Mouse (Mus musculus) CH12.LX (cell line): Measurements from ENCODE around the gene Ebf1. TPM values are rescaled to one million over a fixed set of nuclear protein-coding genes. Genes with fewer than 3 reads are reported as not detected.

ENCODE experiments used
- DNase-seq: peaks from one replicate; pipeline ENCODE4 v3.0.0-alpha.2; 2013; ENCODE audit errors: extremely low read depth
- H3K27ac ChIP-seq: 2 replicates; pipeline ENCODE4 v1.5.1; 2012; ENCODE audit warnings: low read depth, mild to moderate bottlenecking, control low read depth, moderate library complexity; ENCODE audit not compliant: insufficient read depth
- H3K27me3 ChIP-seq: replicated peaks from 2 replicates; pipeline ENCODE3; 2012; ENCODE audit warnings: inconsistent platforms
- H3K36me3 ChIP-seq, 2 experiments: replicated peaks in 1 of 2; 2 replicates each; pipeline versions ENCODE3 to v1.6.1; 2012; ENCODE audit warnings: inconsistent platforms in 1 of 2, low read length in 1 of 2, mild to moderate bottlenecking in 1 of 2, mixed read lengths in 1 of 2, moderate library complexity in 1 of 2; ENCODE audit not compliant: control insufficient read depth in 1 of 2, insufficient read depth in 1 of 2
- H3K4me1 ChIP-seq, 2 experiments: 2 replicates each; pipeline ENCODE4 v1.6.1; 2012; ENCODE audit warnings: inconsistent platforms in 1 of 2, moderate library complexity in 1 of 2; ENCODE audit not compliant: insufficient read depth in 2 of 2, control insufficient read depth in 1 of 2
- H3K4me2 ChIP-seq: 2 replicates; pipeline ENCODE4 v1.6.1; 2012; ENCODE audit warnings: low read depth, mild to moderate bottlenecking, control low read depth; ENCODE audit not compliant: poor library complexity, insufficient read depth, severe bottlenecking
- H3K4me3 ChIP-seq, 3 experiments: fragments of 150-350 bp in 1 of 3; sonication (generic) in 1 of 3; replicated peaks in 1 of 3; 2 replicates each; pipeline versions ENCODE3 to v1.5.1; 2011 to 2012; ENCODE audit warnings: low read depth in 2 of 3, low read length in 2 of 3, mild to moderate bottlenecking in 2 of 3, moderate library complexity in 2 of 3, control low read depth in 1 of 3, improper control_type of control experiment in 1 of 3, inconsistent platforms in 1 of 3, mixed read lengths in 1 of 3; ENCODE audit not compliant: poor library complexity in 1 of 3
- H3K79me2 ChIP-seq: replicated peaks from 2 replicates; pipeline ENCODE4 v1.6.1; 2012; ENCODE audit warnings: mild to moderate bottlenecking, moderate library complexity; ENCODE audit not compliant: control insufficient read depth, poor library complexity, insufficient read depth, severe bottlenecking; ENCODE audit errors: extremely low read depth
- H3K9ac ChIP-seq: 2 replicates; pipeline ENCODE4 v1.6.1; 2012; ENCODE audit warnings: low read depth, mild to moderate bottlenecking, control low read depth, moderate library complexity; ENCODE audit not compliant: insufficient read depth
- H3K9me3 ChIP-seq: replicated peaks from 2 replicates; pipeline ENCODE3; 2012; ENCODE audit warnings: low read length, inconsistent platforms, mixed read lengths
- BHLHE40 ChIP-seq: IDR thresholded peaks from 2 replicates; pipeline ENCODE4 v1.6.1; 2011; ENCODE audit warnings: mild to moderate bottlenecking, low read depth, low read length, improper control_type of control experiment
- CHD1 ChIP-seq: IDR thresholded peaks from 2 replicates; pipeline ENCODE4 v1.6.1; 2012; ENCODE audit warnings: low read depth, low read length, improper control_type of control experiment, inconsistent platforms
- CTCF ChIP-seq, 2 experiments: IDR thresholded peaks in 1 of 2; conservative IDR thresholded peaks in 1 of 2; 2 replicates each; pipeline ENCODE4 v1.5.1; 2011 to 2012; ENCODE audit warnings: low read depth in 2 of 2, low read length in 2 of 2, improper control_type of control experiment in 1 of 2, inconsistent platforms in 1 of 2, mild to moderate bottlenecking in 1 of 2, moderate library complexity in 1 of 2
- EP300 ChIP-seq: IDR thresholded peaks from 2 replicates; pipeline ENCODE4 v1.6.1; 2011; ENCODE audit warnings: low read length, improper control_type of control experiment
- HCFC1 ChIP-seq: IDR thresholded peaks from 2 replicates; pipeline ENCODE4 v1.6.1; 2012; ENCODE audit warnings: low read depth, mild to moderate bottlenecking, inconsistent platforms, low read length, improper control_type of control experiment
- IRF4 ChIP-seq: IDR thresholded peaks from 2 replicates; pipeline ENCODE4 v1.6.1; 2014; ENCODE audit warnings: low read depth, mild to moderate bottlenecking, inconsistent platforms, low read length, improper control_type of control experiment
- KAT2A ChIP-seq: IDR thresholded peaks from 2 replicates; pipeline ENCODE4 v1.6.1; 2012; ENCODE audit warnings: low read length, improper control_type of control experiment, inconsistent platforms; ENCODE audit not compliant: insufficient replicate concordance
- MAX ChIP-seq: IDR thresholded peaks from 2 replicates; pipeline ENCODE4 v1.6.1; 2011; ENCODE audit warnings: low read length, improper control_type of control experiment
- NELFE ChIP-seq: IDR thresholded peaks from 2 replicates; pipeline ENCODE4 v1.6.1; 2011; ENCODE audit warnings: low read depth, low read length, improper control_type of control experiment
- NRF1 ChIP-seq: IDR thresholded peaks from 2 replicates; pipeline ENCODE4 v1.6.1; 2014; ENCODE audit warnings: low read depth, mild to moderate bottlenecking, inconsistent platforms, low read length, improper control_type of control experiment, moderate library complexity
- SIN3A ChIP-seq: IDR thresholded peaks from 2 replicates; pipeline ENCODE4 v1.6.1; 2012; ENCODE audit warnings: low read length, improper control_type of control experiment, inconsistent platforms
- UBTF ChIP-seq: IDR thresholded peaks from 2 replicates; pipeline ENCODE4 v1.6.1; 2012; ENCODE audit warnings: low read depth, mild to moderate bottlenecking, inconsistent platforms, low read length, improper control_type of control experiment, moderate library complexity
- USF1 ChIP-seq: IDR thresholded peaks from 2 replicates; pipeline ENCODE4 v1.6.1; 2014; ENCODE audit warnings: low read depth, mild to moderate bottlenecking, inconsistent platforms, low read length, improper control_type of control experiment
- USF2 ChIP-seq: conservative IDR thresholded peaks from 2 replicates; pipeline ENCODE4 v1.6.1; 2011; ENCODE audit warnings: low read depth, low read length, improper control_type of control experiment
- ZNF384 ChIP-seq: IDR thresholded peaks from 2 replicates; pipeline ENCODE4 v1.6.1; 2012; ENCODE audit warnings: low read depth, low read length, improper control_type of control experiment, inconsistent platforms
- dilution Hi-C: fragments of 300-500 bp; cut with MboI; formaldehyde crosslinking; loops from 2 replicates; pipeline ENCODE4 v1.14.3; 2020; ENCODE audit warnings: low sequenced_read_pairs; ENCODE audit not compliant: extremely low pct_unique_long_range_greater_than_20kb, extremely low pct_ligation_motif_present
- in situ Hi-C: fragments of 300-500 bp; cut with MboI; formaldehyde crosslinking; loops from 3 replicates; pipeline ENCODE4 v1.14.3; 2019; ENCODE audit warnings: low sequenced_read_pairs, low pct_ligation_motif_present, low pct_unique_long_range_greater_than_20kb, mixed read lengths
- polyA plus RNA-seq: library from polyadenylated mRNA; unstranded; fragments of >175 nt; gene quantifications from 2 replicates; pipeline ENCODE4 v1.2.1, GENCODE M21; 2012; ENCODE audit warnings: low read depth; ENCODE audit not compliant: insufficient read length
- total RNA-seq, 2 experiments: library from RNA; depleted of rRNA; stranded (reverse); fragments of 300-350 nt in 1 of 2; fragments of >200 nt in 1 of 2; gene quantifications; 2 replicates each; pipeline ENCODE4 v1.2.3; 2012 to 2014

Ebf1 gene
- total and polyA plus RNA-seq, 3 experiments = 37.8 to 60.7 (median 42.8) TPM

GRCm38 (mm10) chr11:44894798-44895197 lies 277.7 kb downstream of the Ebf1 start:
- Histone ChIP-seq H3K36me3 (peaks cover 38 to 85% of the 10 kb centered on the region in 2 experiments), H3K4me3 (no peak overlapping the region), H3K4me1 (peaks cover 8 to 62% of the 10 kb centered on the region in 2 experiments), H3K27me3 (no peaks in the 10 kb centered on the region), H3K4me2 (no peak overlapping the region), H3K27ac (no peak overlapping the region), H3K9ac (no peak overlapping the region), H3K9me3 (no peaks in the 10 kb centered on the region), H3K79me2 (no peaks in the 10 kb centered on the region)
- no peak for DNase-seq
- peak; percentile 55; the same call in 1 of the 2 replicates for TF ChIP-seq IRF4
- TF ChIP-seq USF1 = no peak
- TF ChIP-seq KAT2A = no peak
- TF ChIP-seq UBTF = no peak
- peak; percentile 64 for TF ChIP-seq EP300
- dilution Hi-C loops (no loop called here), in situ Hi-C loops (no loop called here)

GRCm38 (mm10) chr11:44895893-44896292 lies 278.8 kb downstream of the Ebf1 start:
- Histone ChIP-seq H3K9me3 (no peaks in the 10 kb centered on the region), H3K9ac (no peak overlapping the region), H3K36me3 (peaks cover 38 to 85% of the 10 kb centered on the region in 2 experiments), H3K4me3 (no peak overlapping the region), H3K79me2 (no peaks in the 10 kb centered on the region), H3K27me3 (no peaks in the 10 kb centered on the region), H3K4me1 (peaks cover 8 to 70% of the 10 kb centered on the region in 2 experiments), H3K4me2 (no peak overlapping the region), H3K27ac (no peak overlapping the region)
- no peak for DNase-seq
- TF ChIP-seq USF2 = no peak
- no peak for TF ChIP-seq UBTF
- no peak for TF ChIP-seq KAT2A
- TF ChIP-seq HCFC1 = no peak
- no peak for TF ChIP-seq SIN3A
- no peak for TF ChIP-seq BHLHE40
- in situ Hi-C loops = no loop called here
- dilution Hi-C loops = no loop called here

- TF ChIP-seq NRF1 (no peak), ZNF384 (no peak), NELFE (no peak), MAX (no peak), CHD1 (no peak), IRF4 (no peak), CTCF (conservative IDR thresholded peaks at IDR 0.05 in 1 of 2, IDR thresholded peaks at IDR 0.05 in 1 of 2; ENCODE audit: low read depth in 2 of 2, low read length in 2 of 2) (no peak), BHLHE40 (no peak)
- no peak overlapping the region for H3K4me2 ChIP-seq
- no peak overlapping the region for H3K9ac ChIP-seq
- in situ Hi-C loops = no loop called here
- no peaks in the 10 kb centered on the region for H3K9me3 ChIP-seq
- H3K79me2 ChIP-seq = no peaks in the 10 kb centered on the region
- H3K27me3 ChIP-seq = no peaks in the 10 kb centered on the region
- H3K27ac ChIP-seq = no peak overlapping the region
- H3K4me1 ChIP-seq = peaks cover 12 to 74% of the 10 kb centered on the region in 2 experiments
- DNase-seq = no peak
- peaks cover 40 to 80% of the 10 kb centered on the region in 2 experiments for H3K36me3 ChIP-seq
- dilution Hi-C loops = no loop called here
- no peak overlapping the region for H3K4me3 ChIP-seq
Measured at GRCm38 (mm10) chr11:44897140-44897665, 280.1 kb downstream of the Ebf1 start.
